In the genomic region with DNA sequence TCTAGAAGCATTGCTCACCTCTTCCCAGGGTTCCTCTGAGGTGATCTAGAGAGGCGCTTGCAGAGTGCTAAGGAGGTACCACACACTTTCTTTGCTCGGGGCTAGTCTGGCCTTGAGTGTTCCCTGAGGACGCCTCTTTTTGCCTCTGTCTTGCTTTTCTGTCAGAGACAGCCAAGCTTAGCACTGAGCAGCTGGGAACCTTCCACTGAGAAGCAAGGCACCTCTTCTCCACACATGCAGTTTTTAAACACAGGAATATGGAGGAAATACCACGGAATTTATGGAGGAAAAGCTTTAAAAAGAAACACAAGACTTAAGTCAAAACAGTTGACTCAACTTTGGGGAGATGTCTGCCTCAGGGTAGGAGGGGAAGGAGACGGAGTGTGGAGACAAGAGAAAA, we compare ENCODE assay signal across 10 mouse cellular contexts.
"Had no signal": no experiment of that assay in that cellular context is flagged by ENCODE, and none has a peak within 500 bp of the region (broad histone marks: within the 10 kb centered on the region; RNA-seq: fewer than 3 reads in every experiment).

No protein-coding gene starts in this region.

- H3K4me3 ChIP-seq: left cerebral cortex, adult 2 months; limb, embryonic 12.5 days; lung, embryonic 15.5 days; midbrain, embryonic 15.5 days; neural tube, embryonic 12.5 days had no signal

- DNase-seq: kidney, adult 18-20 months; kidney, postnatal 10 days; kidney, postnatal 4 days; thymus, postnatal 4 days had no signal

- ATAC-seq: inflammation-experienced regulatory T-cells, adult 6 months; midbrain, embryonic 15.5 days had no signal

- H3K4me2 ChIP-seq: limb, embryonic 12.5 days; lung, embryonic 15.5 days; midbrain, embryonic 15.5 days; neural tube, embryonic 12.5 days had no signal

- H3K9ac ChIP-seq: limb, embryonic 12.5 days; lung, embryonic 15.5 days; midbrain, embryonic 15.5 days; neural tube, embryonic 12.5 days had no signal

- H3K4me1 ChIP-seq: neural tube, embryonic 12.5 days had no signal

- H3K9me3 ChIP-seq: limb, embryonic 12.5 days; lung, embryonic 15.5 days; midbrain, embryonic 15.5 days; neural tube, embryonic 12.5 days had no signal

- H3K36me3 ChIP-seq: limb, embryonic 12.5 days; lung, embryonic 15.5 days; midbrain, embryonic 15.5 days; neural tube, embryonic 12.5 days had no signal

- H3K27me3 ChIP-seq: lung, embryonic 15.5 days; midbrain, embryonic 15.5 days; neural tube, embryonic 12.5 days had no signal

- H3K27ac ChIP-seq: left cerebral cortex, adult 2 months; limb, embryonic 12.5 days; lung, embryonic 15.5 days; midbrain, embryonic 15.5 days; neural tube, embryonic 12.5 days had no signal
